Mouse (Mus musculus) CD4-positive helper T cell, adult 2 months (primary cell): Measurements from ENCODE around the gene Etnk1.

Experiments used
- DNase-seq: peaks from one replicate; pipeline ENCODE4 v3.0.0-alpha.2; 2012; ENCODE audit warnings: low read depth, missing footprints, low spot score

Etnk1 gene

DNA sequence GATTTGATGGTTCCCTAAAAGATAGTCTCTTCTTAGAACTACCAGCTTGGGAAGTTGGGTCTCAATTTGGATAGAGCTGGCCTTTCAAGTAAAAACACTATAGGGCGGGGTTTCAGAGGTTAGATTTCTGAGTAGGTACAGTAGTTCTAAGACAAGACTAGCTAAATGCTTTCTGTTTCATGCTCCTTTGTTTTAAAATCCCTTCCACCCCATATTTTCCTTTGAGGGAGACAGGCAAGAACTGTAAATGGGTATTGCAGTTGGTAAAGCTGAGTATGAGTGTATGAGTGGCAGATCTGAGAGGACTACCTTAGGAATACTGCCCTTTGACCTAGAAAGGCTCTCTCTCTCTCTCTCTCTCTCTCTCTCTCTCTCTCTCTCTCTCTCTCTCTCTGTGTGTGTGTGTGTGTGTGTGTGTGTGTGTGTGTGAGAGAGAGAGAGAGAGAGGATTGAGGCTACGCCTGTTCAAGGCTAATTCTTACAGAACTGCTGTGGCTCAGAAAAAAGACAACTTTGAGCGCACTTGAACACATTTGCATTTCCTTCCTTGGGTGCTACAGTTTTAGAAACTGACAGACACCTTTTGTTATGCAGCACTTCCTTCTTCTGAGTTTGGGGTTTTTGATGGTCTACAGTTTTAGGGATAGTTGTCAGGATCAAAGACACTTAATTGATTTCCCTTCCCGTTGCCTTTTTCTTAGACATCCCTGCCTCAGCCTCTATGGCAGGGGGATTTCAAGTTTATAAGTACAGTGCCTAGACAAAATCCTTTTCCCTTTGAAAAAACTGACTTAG lies 3.3 kb downstream of the Etnk1 start:
- DNase-seq = peak; percentile 65

DNA sequence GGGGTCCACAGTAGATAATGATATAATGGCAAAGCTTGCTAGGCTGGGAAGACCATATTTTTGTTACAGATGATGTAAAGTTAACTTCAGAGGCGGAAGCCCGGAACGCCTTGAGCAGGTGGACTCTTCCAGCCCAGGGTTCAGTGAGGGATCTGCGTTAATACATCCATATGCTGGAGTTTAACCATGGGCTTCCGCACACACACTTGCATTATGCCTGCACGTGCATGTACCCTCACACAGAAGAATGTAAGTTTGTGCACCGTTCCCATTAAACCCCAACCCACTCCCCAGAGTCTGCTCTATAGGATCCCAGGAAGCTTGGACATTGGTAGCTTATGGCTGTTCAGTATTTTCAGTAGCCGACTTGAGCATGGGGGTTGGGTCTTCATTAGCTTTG lies 4.0 kb downstream of the Etnk1 start:
- DNase-seq = no peak

DNA sequence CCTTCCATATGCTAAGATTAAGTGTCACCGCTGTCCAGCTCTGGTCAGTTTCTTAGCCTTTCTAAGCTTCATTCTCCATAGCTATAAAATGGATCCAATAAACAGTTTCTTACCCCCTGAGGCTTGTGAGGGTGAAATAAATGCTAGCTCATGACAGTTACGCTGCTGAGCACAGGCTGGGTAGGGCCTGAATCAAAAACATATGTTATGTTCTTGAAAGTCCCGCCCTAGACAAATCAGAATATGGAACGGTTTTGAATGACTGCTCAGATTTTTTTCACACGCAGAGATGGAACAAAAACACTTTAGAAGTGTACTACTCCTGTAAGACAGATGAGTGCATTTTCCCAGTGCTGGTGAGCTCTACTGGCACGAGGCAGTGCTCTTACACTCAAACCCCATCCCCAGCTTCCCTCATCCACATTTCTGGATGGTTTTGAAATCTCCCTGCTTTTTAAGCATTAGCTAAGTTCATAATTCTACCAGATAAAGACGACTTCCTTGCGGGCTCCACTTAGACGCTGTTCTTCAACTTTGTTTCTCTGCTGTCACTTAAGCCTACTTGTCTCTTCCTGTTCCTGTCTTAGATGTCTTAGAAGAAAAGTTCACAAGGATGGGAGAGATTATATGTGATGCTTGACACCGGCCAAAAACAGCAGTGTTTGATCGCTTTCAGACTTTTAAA lies 4.9 kb downstream of the Etnk1 start:
- peak; percentile 61 for DNase-seq

DNA sequence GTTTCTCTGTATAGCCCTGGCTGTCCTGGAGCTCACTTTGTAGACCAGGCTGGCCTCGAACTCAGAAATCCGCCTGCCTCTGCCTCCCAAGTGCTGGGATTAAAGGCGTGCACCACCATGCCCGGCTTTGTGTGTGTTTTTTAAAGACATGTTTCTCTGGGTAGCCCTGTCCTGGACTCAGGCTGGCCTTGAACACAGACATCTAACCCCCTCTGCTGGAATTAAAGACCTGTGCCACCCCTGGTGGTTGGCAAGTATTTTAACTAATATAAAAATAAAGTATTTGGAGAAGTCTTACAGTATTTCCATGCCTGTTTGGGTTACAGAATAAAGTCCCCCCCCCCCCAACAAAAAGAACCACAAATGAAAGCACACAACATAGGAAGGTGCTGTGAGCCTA lies 5.7 kb downstream of the Etnk1 start:
- DNase-seq = peak; percentile 27

DNA sequence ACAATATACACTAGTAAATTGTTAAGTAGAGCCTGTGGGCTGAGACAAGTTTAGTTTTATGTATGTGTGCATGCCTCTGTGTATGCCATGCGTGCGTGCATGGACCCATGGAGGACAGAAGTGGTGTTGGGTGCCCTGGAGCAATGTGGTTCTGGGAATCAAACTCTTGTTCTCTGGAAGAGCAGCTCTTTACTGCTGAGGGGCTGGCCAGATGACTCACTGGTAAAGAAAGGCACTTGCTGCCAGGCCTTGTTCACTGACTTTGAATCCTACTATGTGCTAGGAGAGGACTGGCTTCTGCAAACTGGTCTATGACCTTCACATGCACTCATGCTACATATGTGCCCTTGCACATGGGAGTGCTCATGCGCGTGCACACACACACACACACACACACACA lies 7.2 kb downstream of the Etnk1 start:
- no peak for DNase-seq

DNA sequence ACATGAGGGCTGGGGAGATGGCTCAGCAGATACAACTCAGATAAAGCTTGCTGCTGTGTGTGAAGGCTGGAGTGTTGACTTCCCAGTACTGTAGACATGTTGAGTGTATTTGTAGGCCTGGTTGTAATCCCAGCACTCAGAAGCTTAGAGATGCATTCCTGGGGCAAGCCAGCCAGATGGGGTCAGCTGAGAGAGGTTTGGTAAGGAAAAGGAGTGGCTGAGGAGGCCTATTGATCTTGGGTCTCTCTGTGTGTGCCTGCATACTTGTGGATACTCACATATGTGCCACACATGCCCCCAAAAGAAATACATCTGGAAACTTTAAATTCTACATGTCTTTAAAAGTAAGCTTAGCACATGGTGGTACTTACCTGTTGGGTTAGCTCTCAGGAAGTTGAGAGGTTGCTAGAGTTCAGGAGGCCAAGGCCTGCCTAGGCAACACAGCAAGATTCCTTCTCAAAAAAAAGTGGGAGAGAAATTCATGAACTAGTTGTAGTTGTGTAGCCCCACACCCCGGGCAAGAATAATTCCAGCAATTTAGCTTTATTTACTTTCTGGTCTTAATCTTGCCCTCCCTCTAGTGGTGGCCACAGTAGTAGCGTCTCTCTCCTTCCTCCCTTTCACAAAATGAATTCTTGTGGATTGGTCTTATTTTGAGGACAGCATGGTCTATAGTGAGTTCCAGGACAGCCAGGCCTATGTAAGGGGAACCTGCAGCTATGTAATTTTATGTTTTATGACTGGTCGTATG lies 8.1 kb downstream of the Etnk1 start:
- DNase-seq = peak; percentile 57

DNA sequence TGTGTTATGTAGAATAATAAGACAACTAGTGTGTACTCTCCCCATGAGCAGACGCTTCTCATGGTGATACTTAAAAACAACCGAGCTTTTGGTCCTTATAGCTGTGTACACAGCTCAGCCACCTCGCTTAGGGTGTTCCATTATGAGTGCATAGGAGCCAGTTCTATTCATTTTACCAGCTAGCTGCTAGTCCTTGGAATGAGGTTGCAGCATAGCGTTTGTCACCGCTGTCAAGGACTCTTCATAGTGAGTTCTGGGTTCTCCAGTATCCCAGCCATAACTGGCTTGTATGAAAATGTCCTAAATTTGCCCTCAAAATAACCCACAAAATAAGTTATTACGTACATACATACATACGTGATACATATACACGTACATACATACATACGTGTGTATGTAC lies 9.1 kb downstream of the Etnk1 start:
- DNase-seq = no peak

DNA sequence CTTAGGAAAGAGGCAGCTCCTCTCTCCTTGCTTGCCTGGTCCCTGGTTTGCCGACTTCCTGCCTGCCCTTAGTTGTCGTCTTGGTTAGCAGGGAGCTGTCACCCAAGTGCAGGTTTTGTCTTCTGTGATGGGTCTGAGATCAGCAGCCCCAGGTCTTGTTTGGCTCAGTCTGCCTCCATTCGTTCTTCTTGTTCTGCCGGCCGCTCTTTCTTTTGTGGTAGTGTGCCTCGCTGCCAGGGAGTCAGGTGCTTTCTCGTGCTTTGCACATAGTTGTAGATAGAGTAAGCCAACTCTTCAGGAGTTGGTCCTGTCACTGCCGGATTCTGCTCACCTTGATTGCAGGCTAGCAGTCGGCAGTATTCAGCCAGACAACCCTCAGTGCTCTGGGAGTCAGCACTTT lies 9.6 kb downstream of the Etnk1 start:
- DNase-seq = no peak

DNA sequence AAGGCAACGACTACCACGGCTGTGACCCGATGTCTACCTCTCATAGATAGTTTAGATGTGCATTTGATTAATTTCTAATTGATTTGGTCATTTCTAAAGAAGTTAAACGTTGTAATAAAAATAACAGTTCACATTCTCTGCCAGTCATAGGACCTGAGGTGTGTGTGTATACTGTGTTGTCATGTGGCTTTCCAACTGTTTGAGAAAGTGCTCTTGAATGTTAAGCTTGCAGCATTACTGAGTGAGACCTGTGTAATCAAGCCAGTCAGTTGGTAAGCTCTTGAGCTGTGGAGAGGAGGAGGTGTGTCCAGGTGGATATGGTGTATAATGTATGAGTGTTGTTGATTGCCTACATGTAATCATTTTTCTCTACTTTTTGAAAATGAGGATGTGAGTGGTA lies 12.2 kb downstream of the Etnk1 start:
- no peak for DNase-seq

DNA sequence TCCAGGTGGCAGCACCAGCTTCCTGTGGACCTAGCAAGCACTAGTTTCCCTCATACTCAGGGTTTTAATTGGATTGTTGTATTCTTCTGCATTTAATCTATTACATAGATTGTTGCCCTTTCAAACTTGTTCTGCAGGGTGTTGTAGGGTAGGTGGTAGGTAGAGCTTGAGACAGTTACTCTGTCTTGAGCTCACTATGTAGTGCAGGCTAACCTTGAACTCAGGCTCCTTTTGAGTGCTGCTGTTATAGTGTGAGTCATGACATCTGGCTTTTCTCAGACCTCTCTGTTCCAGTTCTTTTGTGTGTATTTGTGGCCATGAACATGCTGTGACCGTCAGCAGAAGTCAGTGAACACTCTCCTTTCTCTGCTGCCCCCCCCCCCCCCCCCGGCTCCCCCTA lies 12.7 kb downstream of the Etnk1 start:
- DNase-seq = no peak

DNA sequence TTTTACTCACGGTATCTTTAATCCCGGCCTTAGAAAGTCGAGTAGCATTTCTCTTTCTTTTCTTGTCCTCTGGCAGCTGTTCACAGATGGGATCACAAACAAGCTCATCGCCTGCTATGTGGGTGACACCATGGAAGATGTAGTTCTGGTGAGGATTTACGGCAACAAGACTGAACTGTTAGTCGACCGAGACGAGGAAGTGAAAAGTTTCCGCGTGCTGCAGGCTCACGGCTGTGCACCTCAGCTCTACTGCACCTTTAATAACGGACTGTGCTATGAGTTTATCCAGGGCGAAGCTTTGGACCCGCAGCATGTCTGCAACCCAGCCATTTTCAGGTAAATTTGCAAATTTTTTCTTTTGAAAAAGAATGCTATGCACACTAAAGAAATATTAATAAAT lies 13.5 kb downstream of the Etnk1 start:
- no peak for DNase-seq

DNA sequence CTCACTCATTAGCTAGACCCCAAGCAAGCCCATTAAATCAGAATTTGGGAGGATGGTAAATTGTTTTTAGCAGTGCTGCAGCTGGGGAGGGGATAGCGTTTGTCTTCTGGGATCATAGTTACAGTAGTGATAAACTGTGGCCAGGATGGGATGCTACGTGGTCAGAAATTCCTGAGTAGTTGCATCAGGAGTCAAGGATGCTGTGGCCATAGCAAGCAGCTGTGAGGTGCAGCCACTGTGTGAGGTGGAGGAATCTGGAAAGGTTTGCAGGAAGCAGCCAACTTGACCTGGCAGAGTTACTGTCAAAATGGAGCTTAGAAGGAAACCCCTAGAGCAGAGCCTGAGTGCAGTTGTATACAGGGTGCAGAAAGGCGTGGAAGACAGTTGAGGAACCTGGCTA lies 17.1 kb downstream of the Etnk1 start:
- no peak for DNase-seq

DNA sequence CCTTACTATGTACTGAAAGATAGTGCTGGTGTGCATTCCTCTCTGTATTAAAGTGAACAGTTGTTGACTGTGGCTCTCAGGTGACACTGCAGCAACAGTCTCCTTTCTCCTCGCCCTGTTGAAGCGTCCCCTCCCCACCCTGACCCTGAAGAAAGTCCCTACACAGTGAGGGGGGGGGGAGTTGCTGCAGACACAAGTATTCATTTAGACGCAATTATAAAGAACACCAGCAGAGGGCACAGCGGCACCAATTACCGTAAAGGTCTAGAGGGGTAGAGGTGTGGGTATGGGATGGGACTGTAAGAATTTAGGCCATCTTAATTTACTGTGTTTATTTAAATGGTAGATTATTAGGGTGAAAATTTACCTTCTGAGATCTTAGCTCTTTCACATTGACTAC lies 17.7 kb downstream of the Etnk1 start:
- peak; percentile 57 for DNase-seq

DNA sequence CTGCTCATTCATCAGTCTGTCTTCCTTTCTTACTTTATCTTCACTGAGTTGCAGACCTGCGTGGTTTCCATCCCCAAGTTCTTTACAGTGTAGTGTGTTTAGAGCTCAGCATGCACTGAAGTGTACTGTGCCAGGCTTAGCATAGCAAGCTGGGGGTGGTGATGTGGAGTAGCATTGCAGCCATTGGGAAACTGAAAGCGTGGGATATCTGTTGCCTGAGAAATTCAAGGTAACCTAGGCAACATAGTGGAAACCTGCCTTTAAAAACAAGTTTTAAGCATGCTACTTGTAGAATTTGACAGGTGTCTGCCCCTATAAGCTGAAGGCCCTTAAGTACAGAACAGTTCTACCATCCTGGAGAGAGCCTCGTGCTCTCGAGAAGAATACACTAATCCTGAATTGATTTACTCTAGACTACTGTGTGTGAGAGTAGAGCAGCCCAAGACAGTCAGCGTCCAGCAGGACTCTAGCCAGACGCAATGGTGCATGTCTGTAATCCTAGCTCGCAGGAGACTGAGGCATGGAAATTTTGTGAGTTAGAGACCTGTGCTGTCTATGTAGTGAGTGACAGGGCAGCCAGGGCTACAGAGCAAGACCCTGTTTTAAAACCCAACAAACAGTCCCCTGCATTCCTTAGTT lies 23.9 kb downstream of the Etnk1 start:
- DNase-seq = no peak

DNA sequence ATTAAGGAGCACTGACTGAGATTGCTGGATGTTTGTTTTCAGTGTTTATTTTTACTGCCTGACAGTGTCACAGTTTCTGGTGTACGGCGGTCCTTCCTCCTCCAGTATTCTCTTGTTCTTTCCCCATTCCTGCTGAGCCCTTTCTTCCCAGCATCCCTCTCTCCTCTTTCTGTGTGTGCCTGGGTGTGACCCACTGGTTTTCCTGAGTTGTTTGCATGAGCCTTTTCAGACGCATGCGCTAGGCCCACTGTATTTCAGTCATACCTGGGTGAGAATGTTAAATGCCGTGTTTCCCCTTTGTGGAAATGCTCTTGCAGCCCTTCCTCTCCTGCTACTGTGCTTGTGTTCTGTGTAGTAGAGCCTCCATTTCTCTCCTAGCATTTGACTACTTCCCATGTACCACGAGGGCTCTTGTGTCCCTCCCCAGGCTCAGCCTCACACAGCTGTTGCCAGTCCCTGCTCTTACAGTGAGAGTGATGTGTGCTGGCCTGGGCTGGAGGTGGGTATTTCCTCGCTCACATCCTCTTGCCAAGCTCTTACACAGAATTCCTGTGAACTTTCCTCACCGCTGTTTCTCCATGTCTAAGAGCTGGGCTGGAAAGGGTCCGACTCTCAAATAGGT lies 24.6 kb downstream of the Etnk1 start:
- DNase-seq = no peak

DNA sequence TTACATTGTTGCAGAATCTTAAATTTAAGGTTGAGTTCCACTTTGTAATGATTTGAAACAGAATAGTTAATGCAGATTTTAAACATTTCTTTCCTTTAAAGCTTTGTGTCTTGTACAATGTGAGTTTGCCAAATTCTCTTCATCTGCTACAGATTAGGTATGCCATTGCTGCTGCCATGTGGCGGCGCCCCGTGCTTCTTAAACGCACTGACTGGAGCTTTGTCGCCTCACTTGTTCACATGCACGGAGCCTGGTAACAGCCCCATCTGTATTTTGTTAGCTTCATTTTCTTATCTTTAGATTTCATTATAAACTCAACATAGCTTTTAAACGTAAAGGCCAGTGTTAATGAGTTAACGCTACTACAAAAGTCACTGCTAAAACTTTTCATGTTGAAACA lies 25.7 kb downstream of the Etnk1 start:
- no peak for DNase-seq

DNA sequence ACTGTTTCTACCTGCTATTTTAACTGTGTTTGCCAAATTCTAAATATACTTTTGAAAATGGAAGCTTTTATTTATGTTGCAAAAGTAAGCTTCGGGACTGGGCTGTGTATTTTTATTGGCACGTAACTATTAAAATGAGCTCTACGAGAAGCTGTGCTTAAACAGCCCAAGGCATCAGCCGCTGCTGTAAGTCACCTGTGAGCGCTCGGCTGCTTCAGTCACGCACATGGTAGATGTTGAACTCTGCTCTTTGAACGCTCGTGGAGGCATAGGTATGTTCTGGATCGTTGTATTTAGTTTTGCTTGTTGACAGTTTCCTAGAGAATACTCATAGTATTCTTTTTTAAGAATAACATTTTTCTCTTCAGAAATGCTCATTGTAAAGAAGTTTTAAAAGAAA lies 26.1 kb downstream of the Etnk1 start:
- no peak for DNase-seq

DNA sequence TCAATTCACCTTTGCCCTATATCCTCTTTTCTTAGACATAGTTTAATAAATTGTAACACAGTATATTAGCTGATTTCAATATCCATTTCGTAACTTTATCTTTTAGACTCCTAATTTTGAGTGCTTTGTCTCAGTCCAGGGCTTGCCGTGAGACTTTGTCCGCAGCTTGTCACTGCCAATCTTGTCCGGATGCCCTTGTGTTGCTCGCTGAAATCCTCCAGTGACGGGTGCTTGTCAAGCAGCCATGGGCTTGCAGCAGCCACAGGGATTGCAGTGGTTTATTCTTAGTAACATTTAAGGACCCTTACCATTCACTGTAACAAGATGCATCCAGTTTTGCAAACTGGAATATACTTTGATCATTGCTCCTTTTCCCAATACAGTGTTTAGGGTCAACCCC lies 26.6 kb downstream of the Etnk1 start:
- DNase-seq = no peak

DNA sequence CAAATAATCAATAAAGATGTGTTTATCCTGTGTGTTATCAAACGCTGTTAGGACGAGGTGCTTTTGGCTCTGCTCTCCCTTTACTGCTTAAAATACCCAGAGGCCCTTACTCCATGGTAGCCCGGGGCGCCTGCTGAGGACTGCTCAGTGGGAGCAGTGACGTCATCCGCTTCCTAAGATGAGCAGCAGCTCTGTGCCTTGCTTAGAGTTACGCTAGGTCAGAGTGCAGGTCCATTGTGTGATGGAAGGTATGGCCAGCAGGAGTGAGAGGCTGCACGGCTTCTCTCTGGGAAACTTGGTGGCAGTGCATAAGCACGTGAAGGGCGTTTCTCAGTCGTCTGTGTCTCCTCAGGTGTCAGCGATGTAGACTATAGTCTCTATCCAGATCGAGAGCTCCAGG lies 30.0 kb downstream of the Etnk1 start:
- DNase-seq = no peak

DNA sequence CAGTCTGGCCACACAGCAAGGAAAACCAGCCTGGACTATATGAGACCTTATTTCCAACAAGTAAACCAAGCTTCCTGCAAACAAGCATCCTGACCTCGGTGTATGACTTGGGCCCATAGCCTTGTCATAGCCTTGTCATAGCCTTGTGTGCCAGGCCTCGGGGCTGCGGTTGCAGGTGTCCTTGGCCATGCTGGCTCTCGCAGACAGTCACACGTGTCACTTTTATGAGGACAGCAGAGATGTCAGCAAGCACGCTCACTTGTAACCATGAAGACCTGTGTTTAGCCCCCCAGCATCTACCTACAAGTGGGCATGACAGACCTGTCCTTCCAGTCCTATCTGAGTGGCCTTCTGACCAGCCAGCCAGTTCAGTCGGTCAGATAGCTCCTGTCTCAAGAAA lies 31.4 kb downstream of the Etnk1 start:
- no peak for DNase-seq

DNA sequence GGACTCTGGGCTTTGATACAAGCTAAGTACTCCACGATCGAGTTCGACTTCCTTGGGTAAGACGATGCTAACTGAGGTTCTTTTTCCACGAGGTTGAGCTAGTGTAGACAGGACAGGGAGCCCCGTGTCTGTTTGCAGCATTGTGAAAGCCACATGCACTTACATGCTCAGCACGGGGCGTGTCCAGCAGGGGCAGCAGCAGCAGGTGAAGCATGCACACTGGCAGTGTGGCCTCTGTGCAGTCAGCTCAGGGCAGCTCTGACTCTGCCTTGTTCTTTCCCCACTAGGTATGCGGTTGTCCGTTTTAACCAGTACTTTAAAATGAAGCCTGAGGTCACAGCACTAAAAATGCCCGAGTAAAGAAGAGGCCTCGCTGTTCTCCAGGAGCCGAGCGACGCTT lies 36.1 kb downstream of the Etnk1 start:
- no peak for DNase-seq

DNA sequence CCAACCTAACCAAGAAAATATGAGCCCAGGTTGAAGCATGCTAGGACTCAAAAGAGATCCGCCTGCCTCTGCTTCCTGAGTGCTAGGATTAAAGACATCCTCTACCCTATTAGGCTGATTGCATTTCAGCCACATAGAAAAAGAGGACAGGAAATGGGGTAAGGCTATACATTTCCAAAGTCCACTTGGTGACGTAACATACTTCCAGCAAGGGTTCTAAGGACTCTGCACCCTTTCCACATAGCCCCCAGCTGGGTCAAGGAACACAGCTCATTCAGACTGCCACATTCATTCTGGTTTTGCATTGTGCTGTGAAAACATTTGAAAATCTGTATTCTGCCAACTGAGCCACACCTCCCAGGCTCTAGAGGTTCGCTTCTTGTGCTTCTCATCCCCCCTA lies 41.9 kb downstream of the Etnk1 start:
- DNase-seq = no peak
